Mouse (Mus musculus) brain, embryonic 14.5 days (tissue): ENCODE measurements at regions not wholly inside any gene's neighbourhood (a gene's known extent, or its start where the extent isn't known, plus 50 kb on each side); places are given as distances from the start of the nearest gene placed in this dataset.
A peak's percentile ranks its signal among the peaks of the same experiment; 100 is the strongest.

Source experiments
- DNase-seq: peaks from one replicate; pipeline ENCODE4 v3.0.0-alpha.2; 2011; ENCODE audit warnings: low read depth
- CTCF ChIP-seq: fragments of 200-500 bp; IDR thresholded peaks from 2 replicates; pipeline ENCODE4 v1.5.1; 2012; ENCODE audit warnings: inconsistent platforms, mild to moderate bottlenecking, moderate library complexity, borderline replicate concordance; ENCODE audit not compliant: insufficient read depth, insufficient read length; ENCODE audit errors: extremely low read depth
- POLR2A ChIP-seq: fragments of 200-500 bp; IDR thresholded peaks from 2 replicates; pipeline ENCODE4 v1.6.1; 2012; ENCODE audit warnings: mild to moderate bottlenecking, inconsistent platforms, borderline replicate concordance; ENCODE audit not compliant: poor library complexity, insufficient read depth, insufficient read length, severe bottlenecking; ENCODE audit errors: extremely low read depth

DNA sequence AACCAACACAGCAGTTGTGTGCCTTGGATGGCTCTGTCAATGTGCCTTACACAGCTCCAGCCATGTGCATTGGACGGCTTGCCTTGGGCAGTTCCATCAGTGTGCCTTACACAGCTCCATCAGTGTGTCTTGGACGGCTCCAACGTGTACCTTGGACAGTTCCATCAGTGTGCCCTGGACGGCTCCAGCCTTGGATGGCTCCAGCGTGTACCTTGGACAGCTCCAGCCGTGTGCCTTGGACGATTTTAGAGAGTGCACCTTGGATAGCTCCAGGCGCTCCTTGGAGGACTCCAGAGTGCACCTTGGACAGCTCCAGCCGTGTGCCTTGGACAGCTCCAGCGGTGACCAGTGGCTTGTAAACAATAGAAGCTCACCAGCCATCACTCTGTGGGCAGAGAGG lies 321.7 kb upstream of the Kcnab2 start:
- DNase-seq = peak; percentile 63
- TF ChIP-seq POLR2A (no peak), CTCF (no peak)

DNA sequence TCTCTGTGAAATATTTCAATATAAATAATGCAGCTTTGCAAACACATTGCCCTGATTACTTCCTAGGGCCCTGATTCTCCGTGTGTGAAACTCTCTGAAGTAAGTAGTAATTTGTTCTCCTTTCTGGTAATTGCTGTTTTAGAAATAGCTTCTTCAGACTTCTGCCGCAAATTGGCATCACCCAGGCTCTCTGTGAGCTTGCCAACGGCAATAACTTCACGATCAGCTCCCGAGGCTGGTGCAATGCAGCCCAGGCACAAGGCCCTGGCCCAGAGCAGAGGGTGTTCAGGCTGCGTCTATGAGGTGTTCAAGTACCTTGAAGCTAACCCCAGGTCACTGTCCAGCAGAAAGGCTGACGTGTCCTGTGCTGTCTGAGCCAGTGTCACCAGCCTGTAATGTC lies 310.8 kb upstream of the Kcnab2 start:
- DNase-seq = peak; percentile 33
- TF ChIP-seq POLR2A (no peak), CTCF (no peak)

DNA sequence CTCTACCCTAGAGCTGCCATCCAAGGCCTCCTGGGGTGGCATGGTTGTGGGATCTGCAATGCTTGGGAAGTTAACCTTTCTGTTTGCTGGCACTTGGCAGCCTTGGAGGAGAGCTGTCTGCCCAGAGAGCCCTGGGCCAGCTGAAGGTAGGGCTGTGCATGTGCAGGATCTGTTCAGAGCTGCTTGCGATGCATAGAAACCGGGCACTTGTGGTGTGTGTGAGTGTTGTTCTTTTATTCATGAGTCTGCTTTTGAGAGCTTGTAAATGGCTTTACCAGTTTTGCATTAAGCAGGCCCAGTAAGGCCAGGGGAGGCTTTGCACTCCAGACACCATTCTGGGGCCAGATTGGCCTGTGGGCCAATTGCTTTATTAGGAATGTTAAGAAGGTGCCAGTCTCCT lies 307.3 kb upstream of the Kcnab2 start:
- no peak for TF ChIP-seq CTCF
- no peak for TF ChIP-seq POLR2A
- peak; percentile 85 for DNase-seq

GRCm38 (mm10) chr4:152779526-152779925 lies 301.9 kb upstream of the Kcnab2 start:
- no peak for DNase-seq
- no peak for TF ChIP-seq POLR2A
- TF ChIP-seq CTCF = no peak

GRCm38 (mm10) chr4:152775801-152776200 lies 298.1 kb upstream of the Kcnab2 start:
- TF ChIP-seq POLR2A = no peak
- no peak for DNase-seq

- no peak for TF ChIP-seq POLR2A
- TF ChIP-seq CTCF = no peak
- no peak for DNase-seq
Measured at GRCm38 (mm10) chr4:152771386-152771785, 293.7 kb upstream of the Kcnab2 start.

DNA sequence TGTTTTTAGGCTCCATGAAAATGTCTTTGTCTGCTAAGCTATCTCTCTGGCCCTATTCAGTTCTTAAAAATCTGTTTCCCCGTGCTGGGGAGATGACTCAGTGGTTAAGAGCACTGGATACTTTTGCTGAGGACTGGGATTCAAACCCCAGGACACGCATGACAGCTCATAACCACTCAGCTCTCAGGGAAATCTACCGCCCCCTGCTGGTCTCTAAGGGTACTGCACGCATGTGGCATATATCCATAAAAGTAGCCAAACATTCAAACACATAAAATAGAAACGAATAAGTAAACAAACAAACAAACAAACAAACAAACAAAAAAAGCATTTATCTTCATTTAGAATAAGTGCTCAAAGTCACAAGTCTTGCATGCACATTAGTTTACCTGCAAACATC lies 289.7 kb upstream of the Kcnab2 start:
- peak; percentile 43; the same call in 1 of the 2 replicates for TF ChIP-seq CTCF
- no peak for TF ChIP-seq POLR2A

GRCm38 (mm10) chr4:152763116-152763515 lies 285.4 kb upstream of the Kcnab2 start:
- DNase-seq = peak; percentile 43
- TF ChIP-seq POLR2A (no peak), CTCF (no peak)

More for the DNA sequence above, 289.7 kb upstream of the Kcnab2 start:
- no peak for DNase-seq

DNA sequence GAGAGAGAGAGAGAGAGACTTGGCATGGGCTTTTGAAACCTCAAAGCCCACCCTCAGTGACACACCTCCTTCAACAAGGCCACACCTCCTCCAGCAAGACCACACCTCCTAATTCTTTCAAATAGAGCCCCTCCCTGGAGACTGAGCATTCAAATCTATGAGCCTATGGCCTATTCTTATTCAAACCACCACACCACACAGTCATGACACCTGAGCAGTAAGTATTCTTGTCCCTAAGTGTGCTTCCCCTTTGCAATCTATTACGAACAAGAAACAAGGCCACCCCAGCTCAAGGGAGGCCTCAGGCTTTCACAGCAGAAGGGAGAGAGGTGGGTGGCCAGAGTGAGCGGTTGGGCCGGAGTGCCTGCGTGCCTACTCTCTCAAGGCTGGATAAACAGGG lies 284.9 kb upstream of the Kcnab2 start:
- TF ChIP-seq CTCF (no peak), POLR2A (no peak)
- no peak for DNase-seq

DNA sequence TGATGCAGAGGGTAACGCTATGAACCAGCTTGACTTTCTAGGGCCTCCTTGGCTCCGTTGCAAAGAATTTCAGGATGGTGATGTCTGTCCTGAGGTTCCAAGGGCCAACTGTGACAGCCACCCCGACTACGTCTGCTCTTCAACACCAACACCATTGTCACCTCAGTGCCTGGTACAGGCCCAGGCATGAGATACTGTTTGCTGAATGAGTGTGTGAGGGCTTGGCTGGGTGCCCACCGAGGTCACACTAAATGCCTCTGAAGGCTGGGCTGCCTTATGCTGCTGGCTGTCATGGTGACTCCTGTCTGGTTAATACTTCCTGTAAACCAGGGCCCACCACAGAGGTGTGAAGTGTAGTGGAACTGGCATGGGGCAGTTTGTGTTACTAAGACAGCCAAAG lies 279.5 kb upstream of the Kcnab2 start:
- peak; percentile 73 for DNase-seq
- TF ChIP-seq CTCF = no peak
- TF ChIP-seq POLR2A = no peak

DNA sequence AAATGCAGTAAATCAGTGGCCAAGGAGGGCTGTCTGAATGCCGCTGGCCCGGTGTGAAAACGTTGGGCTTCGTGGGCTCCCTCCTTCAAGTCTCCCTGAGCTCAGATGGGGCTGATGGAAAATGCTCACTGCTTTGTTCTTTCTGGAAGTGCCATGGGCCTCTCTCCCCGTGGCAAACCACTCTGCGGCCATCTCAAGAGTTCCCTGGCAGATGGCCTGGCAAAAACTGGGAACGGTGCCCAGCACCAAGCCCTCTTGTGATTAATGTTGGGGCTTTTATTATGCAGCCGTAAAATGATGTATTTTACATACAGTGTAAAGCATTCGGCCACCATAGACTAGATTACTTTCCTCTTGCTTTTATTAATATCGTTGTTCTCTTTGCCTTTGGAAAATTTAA lies 278.9 kb upstream of the Kcnab2 start:
- DNase-seq = peak; percentile 92
- TF ChIP-seq CTCF = no peak
- no peak for TF ChIP-seq POLR2A

DNA sequence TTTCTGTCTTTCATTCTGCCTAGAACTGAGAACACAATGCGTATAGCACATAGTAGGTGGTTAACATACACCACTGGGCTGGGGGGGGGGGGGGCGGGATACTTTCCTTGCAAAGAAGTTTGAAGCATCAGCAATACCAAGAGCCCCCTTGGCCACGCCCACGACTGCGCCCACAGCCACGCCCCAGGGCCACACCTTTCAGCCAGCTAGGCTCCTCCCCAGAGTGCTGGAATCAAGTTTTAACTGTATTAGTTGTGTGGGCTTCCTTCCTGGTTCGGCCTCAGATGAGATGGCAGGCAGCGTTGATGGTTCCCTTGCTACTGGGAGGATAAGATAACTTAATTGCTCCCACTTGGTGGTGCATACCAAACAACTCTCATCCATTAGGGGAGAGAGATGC lies 278.1 kb upstream of the Kcnab2 start:
- TF ChIP-seq POLR2A (no peak), CTCF (no peak)
- no peak for DNase-seq

DNA sequence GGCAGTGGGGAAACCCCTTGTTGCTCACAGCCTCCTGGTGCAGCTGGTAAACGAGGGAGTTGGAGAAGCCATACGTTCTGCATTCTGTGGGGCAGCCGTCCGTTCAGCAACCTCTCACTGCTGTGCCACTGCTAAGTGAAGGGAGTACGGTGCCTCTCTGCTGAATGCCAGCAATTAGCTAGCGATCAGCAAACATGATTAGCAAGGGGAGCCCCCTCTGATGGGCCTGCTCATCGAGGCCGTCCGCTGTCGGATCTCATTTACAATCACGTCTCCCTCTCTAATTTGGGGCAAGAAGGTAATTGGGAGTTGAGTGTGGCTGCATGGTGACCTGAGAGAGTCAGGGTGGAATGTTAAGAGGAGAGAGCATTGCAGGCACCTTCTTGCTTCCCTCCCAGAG lies 266.7 kb upstream of the Kcnab2 start:
- DNase-seq = peak; percentile 69
- no peak for TF ChIP-seq CTCF
- no peak for TF ChIP-seq POLR2A

GRCm38 (mm10) chr4:152733017-152733416 lies 255.3 kb upstream of the Kcnab2 start:
- DNase-seq = no peak
- TF ChIP-seq POLR2A (no peak), CTCF (no peak)
